Mouse (Mus musculus): ENCODE results near the gene Ccnd3. TPM values are rescaled to one million over a fixed set of nuclear protein-coding genes. Genes with fewer than 3 reads are reported as not detected.
"Not testable (repeated sequence)": the region's sequence is repeated elsewhere in the genome, so short reads cannot be mapped to it uniquely, and the experiment has no call there.

Ccnd3 gene
- polyA plus RNA-seq, 1 experiment from 2014 or later, result 60.6 TPM

DNA sequence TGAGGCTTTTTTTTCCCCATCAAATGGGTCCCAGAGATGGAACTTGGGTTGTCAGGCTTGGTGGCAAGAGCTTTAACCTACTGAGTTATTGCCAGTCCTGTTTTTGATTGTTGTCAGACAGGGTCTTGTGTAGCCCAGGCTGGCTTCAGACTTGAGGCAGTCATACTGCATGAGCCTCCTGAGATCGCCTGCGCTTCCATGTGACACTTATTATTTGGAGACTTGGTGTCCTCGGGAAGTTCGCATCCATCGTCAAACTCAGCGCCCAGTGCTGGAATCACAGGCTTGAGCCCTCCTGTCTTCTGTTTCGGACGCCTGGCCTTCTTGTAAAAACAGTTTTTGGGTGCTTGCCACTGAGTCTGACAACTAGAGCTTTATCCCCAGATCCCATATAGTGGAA is 111.3 kb downstream of the Ccnd3 start:
- Histone ChIP-seq H3K4me3 (ENCODE audit: low read depth, low read length) (no peak overlapping the region), H3K4me1 (ENCODE audit: control insufficient read depth, insufficient read depth, low read length) (peaks cover 9% of the 10 kb centered on the region), H3K4me2 (ENCODE audit: low read length) (no peak overlapping the region), H3K9ac (ENCODE audit: low read length) (no peak overlapping the region), H3K27ac (ENCODE audit: low read depth, low read length) (no peak overlapping the region), H3K36me3 (ENCODE audit: control insufficient read depth, insufficient read depth, low read length) (peaks cover 45% of the 10 kb centered on the region), H3K9me3 (replicated peaks; ENCODE audit: control insufficient read depth, low read length) (no peaks in the 10 kb centered on the region), H3K27me3 (replicated peaks; ENCODE audit: control insufficient read depth, insufficient read depth, low read length) (no peaks in the 10 kb centered on the region)
- DNase-seq (ENCODE audit: low spot score), result no peak
- ATAC-seq, result no peak
- 95% methylated on average over 8 of the region's 8 CpGs for WGBS

DNA sequence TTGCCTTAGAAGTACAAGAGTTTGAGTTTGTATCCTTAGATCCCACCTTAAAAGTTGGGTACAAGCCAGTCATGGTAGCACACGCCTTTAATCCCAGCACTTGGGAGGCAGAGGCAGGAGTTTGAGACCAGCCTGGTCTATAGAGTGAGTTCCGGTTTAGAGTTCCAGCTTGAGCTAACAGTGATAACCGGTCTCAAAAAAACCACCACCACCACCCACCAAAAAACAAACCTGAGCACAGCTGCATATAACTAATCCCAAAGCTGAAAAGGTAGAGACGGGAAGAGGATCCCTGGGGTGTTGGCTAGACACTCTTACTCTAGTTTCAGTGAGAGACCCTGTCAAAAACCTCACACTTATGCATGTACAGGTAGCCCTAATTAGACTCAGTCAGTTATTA is 111.8 kb downstream of the Ccnd3 start:
- H3K36me3 ChIP-seq (ENCODE audit: control insufficient read depth, insufficient read depth, low read length), result peaks cover 46% of the 10 kb centered on the region
- 93% methylated on average over 4 of the region's 4 CpGs for WGBS
- DNase-seq (ENCODE audit: low spot score), result no peak

DNA sequence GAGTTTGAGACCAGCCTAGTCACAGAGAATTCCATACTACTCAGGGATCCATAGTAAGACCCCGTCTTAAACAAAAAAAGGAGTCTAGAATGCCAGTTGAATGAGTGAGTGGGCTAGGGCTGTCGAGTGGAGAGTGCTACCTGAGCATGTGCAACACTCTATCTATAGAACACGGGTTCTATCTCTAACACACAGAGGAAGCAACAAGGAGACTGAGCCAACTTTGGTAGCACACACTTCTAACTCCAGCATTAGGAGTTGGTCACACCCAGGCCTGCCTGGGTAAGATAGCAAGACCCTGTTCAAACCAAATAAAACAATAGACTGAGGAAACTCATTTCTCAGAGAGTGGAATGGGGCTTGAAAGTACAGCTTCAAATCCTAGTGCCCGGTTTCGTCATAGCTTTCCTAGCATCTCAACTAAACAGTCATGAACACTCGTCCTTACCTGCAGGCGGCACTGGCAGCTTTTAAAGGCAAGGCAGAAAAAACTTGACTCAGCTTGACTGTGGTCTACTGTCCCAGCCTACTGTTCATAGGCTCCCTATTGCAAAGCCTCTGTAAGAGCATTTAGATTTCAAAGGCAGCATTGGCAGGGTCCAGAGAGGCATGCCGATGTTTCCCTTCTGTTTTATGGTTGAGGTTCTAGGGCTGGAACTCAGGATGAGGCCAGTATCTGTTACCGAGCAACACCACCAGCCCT is 112.9 kb downstream of the Ccnd3 start:
- 91% methylated on average over 9 of the region's 9 CpGs for WGBS
- peaks cover 56% of the 10 kb centered on the region for H3K36me3 ChIP-seq (ENCODE audit: control insufficient read depth, insufficient read depth, low read length)

More for the DNA sequence above, 111.8 kb downstream of the Ccnd3 start:
- no peak for ATAC-seq
- no peak overlapping the region for H3K4me3 ChIP-seq (ENCODE audit: low read depth, low read length)
- peaks cover 9% of the 10 kb centered on the region for H3K4me1 ChIP-seq (ENCODE audit: control insufficient read depth, insufficient read depth, low read length)
- no peak overlapping the region for H3K4me2 ChIP-seq (ENCODE audit: low read length)
- no peaks in the 10 kb centered on the region for H3K27me3 ChIP-seq (replicated peaks; ENCODE audit: control insufficient read depth, insufficient read depth, low read length)
- no peak overlapping the region for H3K27ac ChIP-seq (ENCODE audit: low read depth, low read length)
- H3K9ac ChIP-seq (ENCODE audit: low read length), result no peak overlapping the region
- H3K9me3 ChIP-seq (replicated peaks; ENCODE audit: control insufficient read depth, low read length), result no peaks in the 10 kb centered on the region

DNA sequence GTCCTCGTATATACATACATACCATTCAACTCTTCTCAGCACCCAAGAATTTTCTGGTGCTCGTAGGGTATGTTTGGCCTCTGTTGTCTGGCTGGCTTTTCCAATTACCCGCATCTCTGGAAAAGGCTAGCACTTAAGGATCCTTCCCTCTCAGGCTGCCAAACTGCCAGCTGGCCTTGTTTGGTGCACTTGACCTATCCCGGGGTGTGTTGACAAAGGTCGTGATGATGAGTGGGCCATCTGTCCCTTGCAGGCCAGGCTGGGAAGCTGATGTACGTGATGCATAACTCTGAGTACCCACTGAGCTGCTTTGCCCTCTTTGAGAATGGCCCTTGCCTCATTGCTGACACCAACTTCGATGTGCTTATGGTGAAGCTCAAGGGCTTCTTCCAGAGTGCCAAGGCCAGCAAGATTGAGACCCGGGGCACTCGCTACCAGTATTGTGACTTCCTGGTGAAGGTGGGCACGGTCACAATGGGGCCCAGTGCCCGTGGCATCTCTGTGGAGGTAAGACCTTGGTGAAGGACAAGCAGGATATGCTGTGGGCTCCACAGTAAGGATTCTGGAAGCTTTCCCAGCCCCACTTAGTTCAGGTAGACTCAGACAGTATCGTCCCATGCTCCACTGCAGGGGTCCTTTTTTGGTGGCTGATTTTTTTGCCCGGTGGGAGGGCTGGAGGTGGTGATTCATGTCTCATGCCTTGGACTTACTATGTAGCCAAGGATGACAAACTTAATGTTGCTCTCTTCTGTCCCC is 113.9 kb downstream of the Ccnd3 start:
- Histone ChIP-seq H3K27me3 (replicated peaks; ENCODE audit: control insufficient read depth, insufficient read depth, low read length) (no peaks in the 10 kb centered on the region), H3K4me1 (ENCODE audit: control insufficient read depth, insufficient read depth, low read length) (no peaks in the 10 kb centered on the region), H3K4me3 (ENCODE audit: low read depth, low read length) (no peak overlapping the region), H3K36me3 (ENCODE audit: control insufficient read depth, insufficient read depth, low read length) (peaks cover 62% of the 10 kb centered on the region), H3K27ac (ENCODE audit: low read depth, low read length) (no peak overlapping the region), H3K9me3 (replicated peaks; ENCODE audit: control insufficient read depth, low read length) (no peaks in the 10 kb centered on the region), H3K9ac (ENCODE audit: low read length) (no peak overlapping the region), H3K4me2 (ENCODE audit: low read length) (no peak overlapping the region)
- ATAC-seq, result no peak
- WGBS, result 93% methylated on average over 13 of the region's 13 CpGs
- no peak for DNase-seq (ENCODE audit: low spot score)

More for the DNA sequence above, 112.9 kb downstream of the Ccnd3 start:
- no peak overlapping the region for H3K27ac ChIP-seq (ENCODE audit: low read depth, low read length)
- DNase-seq (ENCODE audit: low spot score), result no peak
- H3K4me1 ChIP-seq (ENCODE audit: control insufficient read depth, insufficient read depth, low read length), result no peaks in the 10 kb centered on the region; the same call in 1 of the 2 replicates
- no peaks in the 10 kb centered on the region for H3K9me3 ChIP-seq (replicated peaks; ENCODE audit: control insufficient read depth, low read length)
- no peak overlapping the region for H3K4me2 ChIP-seq (ENCODE audit: low read length)
- ATAC-seq, result no peak
- H3K4me3 ChIP-seq (ENCODE audit: low read depth, low read length), result no peak overlapping the region
- no peaks in the 10 kb centered on the region for H3K27me3 ChIP-seq (replicated peaks; ENCODE audit: control insufficient read depth, insufficient read depth, low read length)
- no peak overlapping the region for H3K9ac ChIP-seq (ENCODE audit: low read length)

DNA sequence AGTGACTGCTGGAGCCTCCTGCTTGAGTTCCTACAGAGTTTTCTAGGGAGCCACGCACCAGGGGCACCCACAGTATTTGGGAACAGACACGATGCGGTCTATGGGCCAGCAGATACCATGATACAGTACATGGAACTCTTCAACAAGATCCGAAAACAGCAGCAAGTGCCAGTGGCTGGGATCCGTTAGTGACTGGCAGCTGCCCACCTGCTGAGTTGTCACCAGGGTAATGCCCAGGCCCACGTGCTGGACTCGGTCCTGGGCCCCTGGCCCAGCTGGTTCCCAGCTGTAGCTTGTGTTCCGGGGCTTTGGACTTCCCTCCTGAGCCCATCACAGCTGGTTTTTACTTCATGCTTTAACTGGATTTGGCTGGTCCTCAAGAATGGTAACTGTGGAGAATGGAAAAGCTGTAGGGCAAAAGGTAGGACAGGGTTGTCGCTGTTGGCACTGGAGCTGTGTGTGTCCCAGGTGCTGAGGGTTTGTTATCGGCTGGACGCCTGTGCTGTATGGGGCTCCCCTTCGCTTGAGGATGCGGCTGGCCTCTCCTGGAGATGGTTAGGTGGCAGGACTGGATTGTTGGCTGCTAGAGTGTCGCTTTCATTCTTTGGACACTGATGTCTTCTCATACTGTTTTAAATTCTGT is 118.2 kb downstream of the Ccnd3 start:
- Histone ChIP-seq H3K9ac (ENCODE audit: low read length) (no peak overlapping the region), H3K4me2 (ENCODE audit: low read length) (no peak overlapping the region), H3K9me3 (replicated peaks; ENCODE audit: control insufficient read depth, low read length) (no peaks in the 10 kb centered on the region), H3K36me3 (ENCODE audit: control insufficient read depth, insufficient read depth, low read length) (peaks cover 58% of the 10 kb centered on the region), H3K4me3 (ENCODE audit: low read depth, low read length) (no peak overlapping the region), H3K4me1 (ENCODE audit: control insufficient read depth, insufficient read depth, low read length) (no peaks in the 10 kb centered on the region), H3K27me3 (replicated peaks; ENCODE audit: control insufficient read depth, insufficient read depth, low read length) (no peaks in the 10 kb centered on the region), H3K27ac (ENCODE audit: low read depth, low read length) (no peak overlapping the region)
- DNase-seq (ENCODE audit: low spot score), result no peak
- WGBS, result 95% methylated on average over 14 of the region's 14 CpGs
- no peak for ATAC-seq

DNA sequence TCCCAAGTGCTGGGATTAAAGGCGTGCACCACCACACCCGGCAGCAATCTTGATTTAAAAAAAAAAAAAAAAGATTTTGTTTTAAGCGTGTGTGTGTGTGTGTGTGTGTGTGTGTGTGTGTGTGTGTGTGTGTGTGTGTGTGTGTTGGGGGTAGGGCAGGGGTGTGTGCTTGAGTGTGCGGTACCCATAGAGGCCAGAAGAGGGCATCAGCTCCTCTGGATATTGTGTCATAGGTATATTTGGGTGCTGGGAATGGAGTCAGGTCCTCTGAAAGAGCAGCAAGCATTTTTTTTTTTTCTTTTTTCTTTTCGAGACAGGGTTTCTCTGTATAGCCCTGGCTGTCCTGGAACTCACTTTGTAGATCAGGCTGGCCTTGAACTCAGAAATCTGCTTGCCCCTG is 119.7 kb downstream of the Ccnd3 start:
- WGBS, result 100% methylated on average over 5 of the region's 5 CpGs
- not testable (repeated sequence) for H3K4me2 ChIP-seq (ENCODE audit: low read length); DNase-seq (ENCODE audit: low spot score); H3K9me3 ChIP-seq (replicated peaks; ENCODE audit: control insufficient read depth, low read length); H3K9ac ChIP-seq (ENCODE audit: low read length); H3K27me3 ChIP-seq (replicated peaks; ENCODE audit: control insufficient read depth, insufficient read depth, low read length); ATAC-seq; H3K27ac ChIP-seq (ENCODE audit: low read depth, low read length); H3K4me1 ChIP-seq (ENCODE audit: control insufficient read depth, insufficient read depth, low read length); H3K4me3 ChIP-seq (ENCODE audit: low read depth, low read length)
- H3K36me3 ChIP-seq (ENCODE audit: control insufficient read depth, insufficient read depth, low read length), result peaks cover 47% of the 10 kb centered on the region

DNA sequence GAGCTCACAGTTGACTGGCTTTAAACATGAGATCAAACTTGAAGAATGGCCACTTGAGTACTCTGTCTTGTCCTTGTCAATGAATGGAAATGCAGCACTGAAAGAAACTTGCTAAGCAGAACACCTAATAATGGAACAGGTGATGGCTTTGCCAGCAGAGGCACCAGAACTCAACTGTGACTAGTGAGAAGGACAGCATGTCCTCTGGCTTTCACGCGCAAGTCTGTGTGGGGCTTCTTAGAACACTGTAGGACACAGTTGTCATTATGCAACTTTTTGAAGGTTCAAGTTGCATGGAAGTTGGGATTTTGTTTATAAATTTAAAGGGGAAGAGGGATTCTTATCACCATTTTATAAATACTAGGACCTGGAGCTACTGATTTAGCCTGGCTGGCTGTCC is 120.2 kb downstream of the Ccnd3 start:
- Histone ChIP-seq H3K9me3 (replicated peaks; ENCODE audit: control insufficient read depth, low read length) (no peaks in the 10 kb centered on the region), H3K4me1 (ENCODE audit: control insufficient read depth, insufficient read depth, low read length) (0 out of 2 replicates have a peak, but pooled peaks cover 5% of the 10 kb centered on the region), H3K27ac (ENCODE audit: low read depth, low read length) (no peak overlapping the region), H3K4me2 (ENCODE audit: low read length) (no peak overlapping the region), H3K27me3 (replicated peaks; ENCODE audit: control insufficient read depth, insufficient read depth, low read length) (no peaks in the 10 kb centered on the region), H3K4me3 (ENCODE audit: low read depth, low read length) (no peak overlapping the region), H3K36me3 (ENCODE audit: control insufficient read depth, insufficient read depth, low read length) (peaks cover 43% of the 10 kb centered on the region), H3K9ac (ENCODE audit: low read length) (no peak overlapping the region)
- ATAC-seq (no peak), DNase-seq (ENCODE audit: low spot score) (no peak)
- 95% methylated on average over 2 of the region's 2 CpGs for WGBS

DNA sequence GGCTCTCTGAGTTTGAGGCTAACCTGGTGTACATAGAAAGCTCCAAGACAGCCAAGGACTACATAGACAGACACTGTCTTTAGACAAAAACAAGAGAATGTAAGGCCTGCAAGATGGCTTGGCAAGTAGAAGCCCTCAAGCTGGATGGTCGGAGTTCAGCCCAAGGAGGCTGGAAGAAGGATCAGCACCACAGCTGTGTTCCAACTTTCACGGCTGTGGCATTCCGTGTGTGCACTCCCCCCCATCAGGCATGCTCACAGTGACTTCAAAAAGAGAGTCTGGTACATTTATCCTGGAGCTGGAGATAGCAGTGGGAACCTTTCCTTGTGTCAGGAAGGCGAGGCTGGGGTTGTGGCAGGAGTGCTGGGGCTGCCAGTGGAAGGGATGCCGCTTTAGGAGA is 121.2 kb downstream of the Ccnd3 start:
- Histone ChIP-seq H3K27me3 (replicated peaks; ENCODE audit: control insufficient read depth, insufficient read depth, low read length) (no peaks in the 10 kb centered on the region), H3K9me3 (replicated peaks; ENCODE audit: control insufficient read depth, low read length) (no peaks in the 10 kb centered on the region), H3K4me3 (ENCODE audit: low read depth, low read length) (no peak overlapping the region), H3K36me3 (ENCODE audit: control insufficient read depth, insufficient read depth, low read length) (peaks cover 43% of the 10 kb centered on the region), H3K9ac (ENCODE audit: low read length) (no peak overlapping the region), H3K27ac (ENCODE audit: low read depth, low read length) (no peak overlapping the region), H3K4me1 (ENCODE audit: control insufficient read depth, insufficient read depth, low read length) (peaks cover 10% of the 10 kb centered on the region), H3K4me2 (ENCODE audit: low read length) (no peak overlapping the region)
- 93% methylated on average over 5 of the region's 5 CpGs for WGBS
- no peak for DNase-seq (ENCODE audit: low spot score)
- ATAC-seq, result no peak

DNA sequence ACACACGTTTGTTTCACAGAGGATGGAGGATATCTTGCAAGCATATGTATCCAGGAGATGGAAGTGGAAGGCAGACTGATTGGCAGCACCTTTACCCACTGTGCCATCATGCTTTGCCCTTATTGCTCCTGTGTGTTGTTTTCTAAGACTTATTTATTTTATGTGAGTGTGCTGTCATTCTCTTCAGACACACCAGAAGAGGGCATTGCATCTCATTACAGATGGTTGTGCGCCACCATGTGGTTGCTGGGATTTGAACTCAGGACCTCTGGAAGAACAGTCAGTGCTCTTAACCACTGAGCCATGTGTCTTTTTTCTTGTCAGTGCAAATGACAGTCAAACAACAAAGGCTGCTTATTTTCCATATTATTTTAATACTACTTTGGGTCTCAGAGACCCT is 122.9 kb downstream of the Ccnd3 start:
- no peak for ATAC-seq
- Histone ChIP-seq H3K4me2 (ENCODE audit: low read length) (no peak overlapping the region), H3K27ac (ENCODE audit: low read depth, low read length) (no peak overlapping the region), H3K9me3 (replicated peaks; ENCODE audit: control insufficient read depth, low read length) (no peaks in the 10 kb centered on the region), H3K4me3 (ENCODE audit: low read depth, low read length) (no peak overlapping the region), H3K9ac (ENCODE audit: low read length) (no peak overlapping the region), H3K27me3 (replicated peaks; ENCODE audit: control insufficient read depth, insufficient read depth, low read length) (no peaks in the 10 kb centered on the region), H3K36me3 (ENCODE audit: control insufficient read depth, insufficient read depth, low read length) (peaks cover 30% of the 10 kb centered on the region), H3K4me1 (ENCODE audit: control insufficient read depth, insufficient read depth, low read length) (peaks cover 24% of the 10 kb centered on the region)
- no peak for DNase-seq (ENCODE audit: low spot score)
- 79% methylated on average over 2 of the region's 2 CpGs for WGBS
